Mouse (Mus musculus): ENCODE data around the gene Dab2ip.

GRCm38 (mm10) chr2:35624380-35625006, 66.4 kb downstream of the Dab2ip start:
- no peak for TF ChIP-seq CTCF (IDR thresholded peaks at IDR 0.05; ENCODE audit: low read depth, low read length)
- TF ChIP-seq POLR2A (IDR thresholded peaks at IDR 0.05; ENCODE audit: borderline replicate concordance, low read depth, low read length), result no peak
